ENCODE assay signal across 12 mouse cellular contexts in genomic region chr1:192063209-192063946, GRCm38 (mm10). TPM values are rescaled to one million over a fixed set of nuclear protein-coding genes. Genes with fewer than 3 reads are reported as not detected.
A peak's percentile ranks its signal among the peaks of the same experiment; 100 is the strongest.
DNase-seq lines count a peak whose midpoint lies in the region; ATAC-seq and TF ChIP-seq lines count a peak whose summit lies in the region.
"Had no signal": no experiment of that assay in that cellular context is flagged by ENCODE, and none has a peak within 500 bp of the region (broad histone marks: within the 10 kb centered on the region; RNA-seq: fewer than 3 reads in every experiment).

No protein-coding gene starts in this region.

- no peak for TF ChIP-seq EP300 in liver, postnatal 0 days (IDR thresholded peaks at IDR 0.05; ENCODE audit: low read depth)
- TF ChIP-seq EP300 in CH12.LX (IDR thresholded peaks at IDR 0.05; ENCODE audit: low read length): no peak

- TF ChIP-seq RAD21 in CH12.LX (IDR thresholded peaks at IDR 0.05; ENCODE audit: low read depth, low read length): peak; percentile 29

- H3K4me3 ChIP-seq in heart, embryonic 13.5 days: no peak overlapping the region
- H3K4me3 ChIP-seq in liver, postnatal 0 days (ENCODE audit: low read depth, low read length): no peak overlapping the region
- H3K4me3 ChIP-seq in CH12.LX (replicated peaks in 1 of 3; ENCODE audit: low read depth in 2 of 3, low read length in 2 of 3, poor library complexity in 1 of 3): no peak overlapping the region
- H3K4me3 ChIP-seq: midbrain, embryonic 12.5 days had no signal

- H3K27ac ChIP-seq in heart, embryonic 13.5 days (replicated peaks): peak overlapping the region; percentile 87; the same call in 1 of the 2 replicates
- no peak overlapping the region for H3K27ac ChIP-seq in liver, postnatal 0 days (ENCODE audit: low read depth)
- no peak overlapping the region for H3K27ac ChIP-seq in CH12.LX (ENCODE audit: insufficient read depth, low read depth)
- H3K27ac ChIP-seq: midbrain, embryonic 12.5 days had no signal

- no peak for TF ChIP-seq POLR2A in CH12.LX (IDR thresholded peaks at IDR 0.05; ENCODE audit: low read depth, low read length)

- no peaks in the 10 kb centered on the region for H3K79me2 ChIP-seq in CH12.LX (replicated peaks; ENCODE audit: control insufficient read depth, extremely low read depth, insufficient read depth, poor library complexity, severe bottlenecking)

- peaks cover 67% of the 10 kb centered on the region for H3K36me3 ChIP-seq in heart, embryonic 13.5 days
- H3K36me3 ChIP-seq in liver, postnatal 0 days (replicated peaks; ENCODE audit: insufficient read depth, low read length): peaks cover 33% of the 10 kb centered on the region
- peaks cover 49 to 97% of the 10 kb centered on the region in 2 experiments for H3K36me3 ChIP-seq in CH12.LX (replicated peaks in 1 of 2; ENCODE audit: control insufficient read depth in 1 of 2, insufficient read depth in 1 of 2, low read length in 1 of 2)
- H3K36me3 ChIP-seq: midbrain, embryonic 12.5 days had no signal

- H3K4me1 ChIP-seq in heart, embryonic 13.5 days: peaks cover 28% of the 10 kb centered on the region
- no peaks in the 10 kb centered on the region for H3K4me1 ChIP-seq in liver, postnatal 0 days (ENCODE audit: insufficient read depth)
- peaks cover 14 to 15% of the 10 kb centered on the region in 2 experiments for H3K4me1 ChIP-seq in CH12.LX (ENCODE audit: control insufficient read depth in 1 of 2, insufficient read depth in 2 of 2)

- H3K9me3 ChIP-seq in heart, embryonic 13.5 days: peaks cover 6% of the 10 kb centered on the region; the same call in 1 of the 2 replicates
- H3K9me3 ChIP-seq in liver, postnatal 0 days (ENCODE audit: low read length): peaks cover 5% of the 10 kb centered on the region; the same call in 1 of the 2 replicates
- peaks cover 23% of the 10 kb centered on the region for H3K9me3 ChIP-seq in CH12.LX (replicated peaks; ENCODE audit: low read length)
- H3K9me3 ChIP-seq: midbrain, embryonic 12.5 days had no signal

- intact Hi-C loops in heart, postnatal 14 days (cut with DNase I): loop anchor here (2.0 kb wide), 1 partner anchor 29 kb away; the partner anchor contains the start of gene Traf5

- WGBS in heart, embryonic 13.5 days: 90% methylated on average over 8 of the region's 8 CpGs
- WGBS in liver, postnatal 0 days (ENCODE audit: insufficient replicate concordance): 76% methylated on average over 8 of the region's 8 CpGs

- no peak for DNase-seq in heart, postnatal 14 days
- no peak for DNase-seq in liver, postnatal 0 days
- DNase-seq in liver (no peak), CH12.LX (ENCODE audit: extremely low read depth) (no peak)
- DNase-seq in induced T-regulatory cell, adult 2 months (ENCODE audit: low read depth): peak; percentile 47
- no peak for DNase-seq in urinary bladder, adult 18-20 months (ENCODE audit: low spot score in 2 of 2)
- no peak for DNase-seq in Muller cell, postnatal 12 days (ENCODE audit: inconsistent ontology term)
- DNase-seq: gastrocnemius, postnatal 14 days; lung, postnatal 10 days had no signal

- H3K27me3 ChIP-seq in heart, embryonic 13.5 days (replicated peaks): no peaks in the 10 kb centered on the region
- H3K27me3 ChIP-seq in liver, postnatal 0 days (ENCODE audit: insufficient read depth, low read length): no peaks in the 10 kb centered on the region
- no peaks in the 10 kb centered on the region for H3K27me3 ChIP-seq in CH12.LX (replicated peaks)
- H3K27me3 ChIP-seq: midbrain, embryonic 12.5 days had no signal

- H3K4me2 ChIP-seq in heart, embryonic 13.5 days: no peak overlapping the region
- no peak overlapping the region for H3K4me2 ChIP-seq in liver, postnatal 0 days (ENCODE audit: low read depth, low read length)
- H3K4me2 ChIP-seq in CH12.LX (ENCODE audit: insufficient read depth, low read depth, poor library complexity, severe bottlenecking): no peak overlapping the region
- H3K4me2 ChIP-seq: midbrain, embryonic 12.5 days had no signal

- no peak overlapping the region for H3K9ac ChIP-seq in heart, embryonic 13.5 days
- H3K9ac ChIP-seq in liver, postnatal 0 days (replicated peaks): no peak overlapping the region
- H3K9ac ChIP-seq in CH12.LX (ENCODE audit: insufficient read depth, low read depth): no peak overlapping the region
- H3K9ac ChIP-seq: midbrain, embryonic 12.5 days had no signal

- dilution Hi-C loops in CH12.LX (cut with MboI; ENCODE audit: extremely low pct_ligation_motif_present, extremely low pct_unique_long_range_greater_than_20kb, low sequenced_read_pairs): no loop called here

- no peak for ATAC-seq in heart, embryonic 13.5 days (ENCODE audit: extremely low read depth, insufficient number of reproducible peaks, low FRiP score, low TSS enrichment)
- no peak for ATAC-seq in liver, postnatal 0 days
- ATAC-seq: hindbrain, embryonic 16.5 days had no signal

- in situ Hi-C loops in CH12.LX (cut with MboI; ENCODE audit: low pct_ligation_motif_present, low pct_unique_long_range_greater_than_20kb, low sequenced_read_pairs): no loop called here

- peak; percentile 46 for TF ChIP-seq CTCF in liver, postnatal 0 days (IDR thresholded peaks at IDR 0.05; ENCODE audit: low read depth)
- no peak; a peak in 1 of 4 replicates for TF ChIP-seq CTCF in CH12.LX (conservative IDR thresholded peaks at IDR 0.05 in 1 of 2, IDR thresholded peaks at IDR 0.05 in 1 of 2; ENCODE audit: low read depth in 2 of 2, low read length in 2 of 2)

TF ChIP-seq in CH12.LX, 34 proteins besides CTCF, POLR2A, EP300 and RAD21:
- TF ChIP-seq ZNF384 (IDR thresholded peaks at IDR 0.05; ENCODE audit: low read depth, low read length): no peak
- no peak for TF ChIP-seq MEF2A (IDR thresholded peaks at IDR 0.05; ENCODE audit: borderline replicate concordance, low read depth, low read length)
TF ChIP-seq in CH12.LX: peak in this region for 0.

RNA-seq across cellular contexts. Expression of gene Traf5, which starts 29.0 kb away (rescaled TPM):
- polyA plus RNA-seq in heart, embryonic 13.5 days (2015; fragmentation: Nextera tagmentation; extraction: Ambion mirVana): 11.3 and 12.8 TPM in 2 replicates
- total RNA-seq in heart, postnatal 14 days (2021): 10 to 100 TPM in 1 of 2 experiments, 1 to 10 TPM in 1; 9.1 to 10.5 TPM
- 3.4 and 4.2 TPM in 2 replicates for polyA plus RNA-seq in liver, postnatal 0 days (2015; fragmentation: Nextera tagmentation; extraction: Ambion mirVana)
- 30.5 and 38.7 TPM in 2 replicates for total RNA-seq in CH12.LX (2012; rRNA removed)
- total RNA-seq in CH12.LX (2014; rRNA removed): 16.9 and 21.3 TPM in 2 replicates
- polyA plus RNA-seq in CH12.LX (2012; ENCODE audit: insufficient read length, low read depth): 32.3 and 42.8 TPM in 2 replicates
